Mouse (Mus musculus) adipocyte (in vitro differentiated cells): Measurements from ENCODE around the gene Rhobtb3.

ENCODE experiments used
- DNase-seq: peaks from one replicate; pipeline ENCODE4 v3.0.0-alpha.2; 2016; ENCODE audit warnings: low spot score

Rhobtb3 gene

GRCm38 (mm10) chr13:75943189-75944043, at the start of gene Rhobtb3:
TSS of gene Rhobtb3 (minus strand) at chr13:75943925.
- peak; percentile 74 for DNase-seq

DNA sequence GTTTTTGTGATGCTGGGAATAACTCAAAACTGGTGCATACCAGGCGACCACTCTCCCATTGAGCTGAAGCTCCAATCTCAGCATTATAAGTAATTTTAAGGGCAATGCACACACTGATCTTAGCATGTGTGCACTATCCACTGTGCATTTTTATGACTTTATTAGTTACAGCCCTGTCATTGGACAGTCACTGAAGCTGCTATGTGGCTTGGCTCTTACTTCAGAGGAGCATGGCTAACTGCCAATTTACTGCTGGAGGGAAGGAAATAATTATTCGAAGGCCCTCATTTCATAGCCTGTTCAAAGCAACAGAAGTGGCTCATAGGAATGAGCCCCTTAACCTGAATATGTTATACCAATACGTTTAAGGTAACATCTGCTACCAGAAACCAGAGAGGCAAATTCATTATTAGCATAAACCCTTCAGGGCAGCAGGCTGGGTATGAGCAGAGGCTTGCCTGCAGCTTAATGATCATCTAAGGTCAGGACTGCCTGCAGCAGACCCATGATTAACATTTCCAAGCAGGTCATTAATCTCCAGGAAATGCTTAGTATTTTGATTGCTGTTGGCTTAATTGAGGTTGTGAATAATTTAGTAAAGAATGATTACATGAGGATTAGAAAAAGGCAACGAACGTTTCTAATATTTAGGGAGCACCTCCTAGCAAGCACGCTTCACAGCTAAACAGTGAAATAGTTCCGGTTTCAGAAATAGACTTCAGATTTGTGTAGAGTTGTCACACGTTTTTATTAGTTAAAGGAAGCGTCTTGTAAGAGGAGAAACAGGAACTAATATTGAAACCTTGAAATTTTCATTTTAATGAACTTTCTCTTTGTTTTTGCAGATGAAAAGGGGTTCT, 48.7 kb upstream of the Rhobtb3 start:
- DNase-seq = peak; percentile 56

DNA sequence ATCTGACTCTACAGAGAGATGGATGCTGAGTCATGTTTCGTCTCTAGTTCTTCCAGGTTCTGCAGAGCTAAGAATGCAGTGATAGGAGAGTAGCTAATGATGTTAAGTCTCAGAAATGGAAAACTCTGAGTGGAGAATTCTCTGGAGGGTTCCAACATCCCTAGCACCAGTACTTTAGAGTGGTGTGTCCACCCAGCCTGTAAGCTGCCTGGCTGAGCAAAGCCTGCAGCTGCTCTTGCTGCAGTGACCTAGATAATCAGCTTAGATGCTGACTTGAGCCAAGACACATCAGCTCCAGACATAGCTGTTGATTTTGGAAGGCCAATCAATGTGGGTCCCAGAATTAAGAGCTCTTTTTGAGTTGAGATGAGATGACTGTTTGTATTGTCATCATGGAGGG, 44.4 kb upstream of the Rhobtb3 start:
- DNase-seq = no peak

DNA sequence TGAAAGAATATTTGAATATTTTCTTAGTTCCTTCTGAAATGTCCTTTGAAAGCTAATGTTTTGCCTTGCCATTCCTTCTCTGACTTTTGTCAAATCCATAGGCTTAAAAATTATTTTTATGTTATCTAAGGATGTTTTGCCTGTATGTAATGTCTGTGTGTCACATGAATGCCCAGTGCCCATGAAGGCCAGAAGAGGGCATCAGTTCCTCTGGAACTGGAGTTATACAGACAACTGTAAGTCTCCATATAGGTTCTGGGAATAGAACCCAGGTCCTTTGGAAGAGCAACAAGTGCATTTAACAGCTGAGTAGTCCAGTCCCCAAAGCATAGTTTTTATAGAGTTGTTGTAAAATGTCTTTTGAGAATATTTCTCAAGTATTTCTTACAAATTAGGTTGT, 38.2 kb upstream of the Rhobtb3 start:
- no peak for DNase-seq

GRCm38 (mm10) chr13:75976649-75977048, 32.9 kb upstream of the Rhobtb3 start:
- no peak for DNase-seq

DNA sequence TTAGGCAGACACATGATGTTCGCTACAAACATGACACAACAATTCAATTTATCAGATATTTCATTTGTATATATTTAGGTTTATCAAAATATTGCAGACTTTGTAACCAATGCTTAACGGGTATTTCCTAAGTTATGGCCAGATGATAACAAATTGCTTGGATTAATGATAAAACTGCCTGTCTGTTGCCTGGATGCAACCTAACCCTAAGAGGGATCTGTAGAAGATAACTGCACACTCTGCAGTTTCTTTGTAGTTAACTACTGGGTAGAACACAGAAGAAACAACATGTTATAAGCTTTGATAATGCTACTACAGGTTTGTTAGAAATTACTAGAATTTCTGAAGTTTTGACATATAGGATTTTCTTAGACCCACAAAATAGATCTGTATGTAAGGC, 32.5 kb upstream of the Rhobtb3 start:
- no peak for DNase-seq

GRCm38 (mm10) chr13:75975629-75976028, 31.9 kb upstream of the Rhobtb3 start:
- DNase-seq = peak; percentile 38

DNA sequence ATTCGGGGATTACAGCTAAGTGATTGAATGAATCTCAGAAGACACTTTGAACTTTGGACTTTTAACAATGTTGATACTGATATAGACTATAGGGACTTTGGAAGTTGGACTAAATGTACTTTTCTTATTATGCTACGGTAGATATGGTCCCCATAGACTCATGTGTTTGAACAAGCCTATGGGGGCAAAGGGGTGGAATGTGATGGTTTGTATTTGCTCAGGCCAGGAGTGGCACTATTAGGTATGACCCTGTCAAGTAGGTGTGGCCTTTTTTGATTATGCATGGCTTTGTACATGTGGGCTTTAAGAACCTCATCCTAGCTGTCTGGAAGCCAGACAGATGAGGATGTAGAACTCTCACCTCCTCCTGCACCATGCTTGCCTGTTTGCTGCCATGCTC, 30.8 kb upstream of the Rhobtb3 start:
- DNase-seq = no peak

DNA sequence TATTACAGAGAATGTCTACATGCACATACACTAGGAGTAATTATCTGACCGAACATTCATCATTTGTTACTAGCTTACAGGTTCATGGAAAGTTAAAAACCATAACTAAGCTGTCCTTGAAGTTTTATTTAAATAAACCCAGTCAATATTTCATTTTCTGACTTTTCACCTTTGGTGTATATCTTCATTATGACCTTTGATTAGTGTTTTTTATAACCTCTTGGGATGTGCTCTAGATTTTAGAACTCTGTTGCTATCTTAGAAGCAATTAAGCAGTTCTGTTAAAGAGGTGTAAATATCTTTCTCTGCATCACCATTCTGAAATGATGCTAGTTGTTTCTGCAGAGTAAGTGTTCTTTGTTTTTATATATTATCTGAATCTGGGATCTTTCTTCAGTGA, 23.1 kb upstream of the Rhobtb3 start, which contains the start of gene Spata9:
Spata9 (plus strand) TSS at position 301 of the 400 bp plus-strand sequence.
- DNase-seq = no peak

GRCm38 (mm10) chr13:75955357-75955992, 11.8 kb upstream of the Rhobtb3 start:
- DNase-seq = no peak

DNA sequence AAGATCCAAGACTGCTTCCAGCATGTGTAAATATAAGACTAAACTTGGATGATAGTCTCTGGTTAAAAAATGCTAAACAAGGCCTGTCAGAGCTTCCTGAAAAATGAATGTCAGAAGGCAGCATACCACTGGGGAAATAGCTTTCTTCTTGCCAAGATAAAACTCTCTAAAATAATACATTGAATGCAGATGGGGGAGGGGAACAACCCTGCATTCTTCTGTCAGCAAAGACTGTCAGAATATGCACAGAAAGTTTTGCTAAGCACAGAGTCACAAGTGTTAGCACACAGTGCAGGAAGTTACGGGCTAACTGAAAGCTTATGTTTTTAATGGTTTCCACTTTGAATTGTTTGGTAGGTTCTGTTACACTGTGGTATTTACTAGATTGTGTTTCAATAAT, 6.6 kb upstream of the Rhobtb3 start:
- DNase-seq = peak; percentile 74

- DNase-seq = peak; percentile 65
These were observed 507 bp upstream of the Rhobtb3 start for GRCm38 (mm10) chr13:75944044-75944820.

- peak; percentile 90 for DNase-seq
These were observed 994 bp downstream of the Rhobtb3 start for GRCm38 (mm10) chr13:75942731-75943130.

DNA sequence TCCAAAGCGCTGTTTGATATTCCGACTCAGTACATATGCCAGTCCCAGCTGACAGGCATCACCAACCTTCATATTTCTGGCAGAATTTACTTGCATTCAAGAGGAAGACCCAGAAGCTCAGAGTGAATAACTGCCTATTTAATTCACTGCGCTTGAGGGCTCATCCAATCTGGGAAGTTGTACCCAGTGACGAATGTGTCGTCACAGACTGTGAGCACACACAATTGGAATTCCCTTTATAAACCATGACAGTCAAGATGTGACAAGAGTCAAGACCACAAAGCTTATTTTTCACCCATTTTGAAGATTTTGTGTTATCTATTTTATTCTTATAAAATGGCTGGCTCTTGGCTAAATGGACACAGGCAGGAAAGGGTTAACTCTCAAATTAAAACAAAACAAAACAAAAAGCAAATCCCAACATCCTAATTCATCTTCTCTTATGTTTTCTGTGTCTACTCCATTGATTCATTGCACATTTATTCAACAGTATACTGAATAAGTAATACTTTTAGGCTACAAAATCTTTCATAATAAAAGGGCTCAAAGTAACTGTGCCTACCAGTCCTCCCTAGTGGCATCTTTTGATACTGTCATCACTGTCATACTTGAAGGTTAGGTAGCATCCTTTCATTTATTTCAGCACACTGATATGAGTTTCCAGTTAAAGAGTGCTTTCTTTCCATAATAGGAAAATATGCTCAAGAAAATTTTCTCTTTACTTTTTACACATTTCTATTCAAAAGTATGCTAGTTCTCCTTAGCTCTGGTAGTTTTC, 2.0 kb downstream of the Rhobtb3 start:
- no peak for DNase-seq

GRCm38 (mm10) chr13:75940791-75941517, 2.8 kb downstream of the Rhobtb3 start:
- peak; percentile 52 for DNase-seq

DNA sequence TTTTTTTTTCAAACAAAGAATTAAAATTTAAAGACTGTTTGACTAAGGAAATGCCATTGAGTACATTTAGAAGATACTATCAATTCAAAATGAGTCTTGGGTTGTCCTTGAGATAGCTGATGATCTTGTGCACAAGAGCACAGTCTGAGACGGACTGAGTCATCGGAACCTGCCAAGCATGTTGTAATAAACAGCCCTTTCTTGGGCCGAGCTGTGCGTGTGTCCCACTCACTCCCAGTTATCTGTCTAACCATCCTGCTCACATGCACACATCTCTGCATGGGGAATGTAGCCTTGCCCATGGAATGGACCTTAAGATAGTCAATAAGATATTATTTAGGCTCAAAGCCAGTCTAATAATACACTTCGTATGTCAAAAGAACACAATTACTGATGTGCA, 4.9 kb downstream of the Rhobtb3 start:
- DNase-seq = no peak

DNA sequence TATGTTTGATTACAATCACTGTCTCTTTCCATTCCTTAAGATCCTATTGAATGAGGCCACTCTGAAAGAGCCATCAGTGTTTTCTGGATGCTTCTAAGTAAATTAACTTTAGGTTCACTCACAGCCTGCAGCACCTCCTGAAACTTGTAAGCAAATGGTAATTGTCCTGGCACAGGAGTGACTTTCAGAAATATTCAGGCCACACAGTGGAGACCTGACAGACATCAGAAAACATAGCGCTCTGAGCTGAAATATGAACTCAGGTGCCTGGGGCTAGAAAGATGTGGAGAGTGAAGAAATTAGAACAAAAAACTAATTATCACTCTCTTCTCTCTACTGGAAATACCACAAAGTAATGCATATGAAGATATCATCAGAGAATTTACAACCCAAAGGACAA, 10.4 kb downstream of the Rhobtb3 start:
- DNase-seq = no peak

DNA sequence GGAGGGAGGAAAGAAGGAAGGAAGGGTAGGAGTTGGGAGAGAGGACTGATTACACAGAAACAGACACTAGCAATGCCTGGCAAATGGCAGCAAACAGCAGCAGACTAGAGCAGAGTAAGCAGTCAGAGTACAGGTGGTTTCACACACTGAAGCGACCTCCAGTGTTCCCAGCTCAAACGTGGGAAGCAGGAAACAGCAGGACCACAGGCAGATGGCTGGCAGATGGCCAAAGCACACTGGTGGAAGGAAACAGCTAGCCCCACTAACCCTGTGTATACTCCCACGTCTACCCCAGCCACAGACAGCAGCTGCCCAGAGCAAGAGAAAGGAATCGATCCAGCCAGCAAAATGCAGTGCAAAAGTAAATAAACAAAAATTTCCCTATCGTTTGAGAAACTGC, 12.7 kb downstream of the Rhobtb3 start:
- DNase-seq = no peak

GRCm38 (mm10) chr13:75930660-75931059, 13.1 kb downstream of the Rhobtb3 start:
- no peak for DNase-seq

DNA sequence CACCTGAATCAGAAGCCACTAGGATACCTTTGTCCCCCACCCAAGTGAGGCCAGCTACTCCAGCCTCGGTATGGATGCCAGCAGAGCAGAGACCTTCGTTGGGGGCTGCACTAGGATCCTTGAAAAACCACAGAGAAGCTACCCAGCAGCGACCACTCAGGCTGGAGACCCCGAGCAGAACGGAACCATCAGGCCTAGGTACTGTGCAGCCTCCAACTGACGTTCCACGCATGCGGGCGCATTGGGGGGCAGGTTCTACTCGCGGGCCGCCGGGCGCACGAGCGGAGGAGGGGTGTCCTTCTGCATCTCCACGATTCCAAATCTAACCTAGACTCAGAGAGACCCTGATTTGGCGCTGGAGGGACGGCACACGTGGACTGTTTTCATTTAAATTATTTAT, 13.7 kb downstream of the Rhobtb3 start:
- DNase-seq = no peak
